Mouse (Mus musculus) left cerebral cortex, postnatal 10 days (tissue): ENCODE measurements around the gene Ccdc171. TPM values are rescaled to one million over a fixed set of nuclear protein-coding genes. Genes with fewer than 3 reads are reported as not detected.
"Not testable (repeated sequence)": the region's sequence is repeated elsewhere in the genome, so short reads cannot be mapped to it uniquely, and the experiment has no call there.

ENCODE experiments used
- DNase-seq, 2 experiments: peaks; one replicate each; pipeline ENCODE4 v3.0.0; 2021 to 2022; ENCODE audit warnings: low spot score in 2 of 2, mixed read lengths in 1 of 2; ENCODE audit errors: extremely low spot score in 1 of 2
- intact Hi-C: fragments of 180-260 bp; cut with DNase I; formaldehyde crosslinking; loops from one replicate; pipeline ENCODE4 v1.15.1; 2025
- total RNA-seq, 2 experiments: library from RNA; stranded (reverse); gene quantifications; 2 replicates each; pipeline ENCODE4 v1.2.3; 2021

Gene Ccdc171
- total RNA-seq, 2 experiments from 2014 or later = 2.4 to 2.5 TPM

DNA sequence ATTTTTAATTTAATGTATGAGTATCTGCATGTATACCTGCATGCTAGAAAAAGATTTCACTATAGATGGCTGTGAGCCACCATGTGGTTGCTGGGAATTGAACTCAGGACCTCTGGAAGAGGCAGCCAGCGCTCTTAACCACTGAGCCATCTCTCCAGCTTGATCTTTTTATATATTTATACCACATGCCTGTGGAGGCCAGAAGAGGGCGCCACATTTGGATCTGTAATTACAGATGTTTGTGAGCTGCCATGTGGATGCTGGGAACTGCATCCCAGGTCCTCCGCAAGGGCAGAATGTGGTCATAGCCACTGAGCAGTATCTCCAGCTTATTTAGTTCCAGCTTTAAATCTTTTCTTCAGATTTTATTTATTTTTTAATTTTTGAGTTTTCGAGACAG is 5.0 kb upstream of the Ccdc171 start:
- intact Hi-C loops = no loop called here
- DNase-seq = no peak

DNA sequence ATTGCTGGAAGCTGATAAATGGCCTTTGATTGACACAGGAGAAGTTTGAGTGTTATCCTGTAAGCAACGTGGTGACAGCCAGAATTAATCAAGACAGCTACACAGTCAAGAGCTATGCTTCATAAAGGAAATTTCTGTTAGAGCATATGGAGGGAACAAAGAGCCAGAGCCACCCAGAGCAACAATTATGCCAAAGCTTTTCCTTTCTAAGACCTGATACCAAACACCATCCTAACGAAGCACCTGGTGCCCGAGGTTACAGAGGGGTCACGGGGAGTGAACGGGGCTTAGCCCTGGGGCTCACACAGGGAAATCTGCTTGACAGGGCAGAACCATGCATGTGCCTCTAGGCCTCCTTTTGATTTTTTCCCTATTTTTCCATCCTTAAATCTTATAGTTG is 3.3 kb upstream of the Ccdc171 start:
- intact Hi-C loops = no loop called here
- DNase-seq = no peak

DNA sequence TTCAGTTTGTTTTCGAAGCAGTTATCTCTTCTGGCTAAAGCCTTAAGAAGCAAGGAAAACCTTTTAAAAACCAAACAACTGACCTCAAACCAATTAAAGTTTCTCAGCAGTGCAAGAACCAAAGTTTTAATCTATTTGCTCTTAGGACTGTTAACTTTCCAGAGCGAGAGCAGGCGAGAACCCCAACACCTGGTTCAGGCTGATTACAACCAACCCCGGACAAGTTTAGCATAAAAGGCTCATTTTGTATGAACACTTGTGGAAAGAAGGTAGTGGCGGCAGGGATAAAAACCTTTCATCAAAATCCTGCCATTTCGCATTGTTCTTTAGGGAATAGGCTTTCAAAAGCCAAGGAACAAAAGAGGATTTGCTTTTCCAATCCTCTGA is 896 bp upstream of the Ccdc171 start:
- no peak for DNase-seq
- intact Hi-C loops = no loop called here

GRCm38 (mm10) chr4:83525690-83526055 is 328 bp downstream of the Ccdc171 start:
- DNase-seq = no peak
- intact Hi-C loops = no loop called here

GRCm38 (mm10) chr4:83526270-83526987 is 1.1 kb downstream of the Ccdc171 start:
- no peak for DNase-seq
- intact Hi-C loops = no loop called here

- intact Hi-C loops = no loop called here
- no peak for DNase-seq
Measured at GRCm38 (mm10) chr4:83526988-83527334, 1.6 kb downstream of the Ccdc171 start.

DNA sequence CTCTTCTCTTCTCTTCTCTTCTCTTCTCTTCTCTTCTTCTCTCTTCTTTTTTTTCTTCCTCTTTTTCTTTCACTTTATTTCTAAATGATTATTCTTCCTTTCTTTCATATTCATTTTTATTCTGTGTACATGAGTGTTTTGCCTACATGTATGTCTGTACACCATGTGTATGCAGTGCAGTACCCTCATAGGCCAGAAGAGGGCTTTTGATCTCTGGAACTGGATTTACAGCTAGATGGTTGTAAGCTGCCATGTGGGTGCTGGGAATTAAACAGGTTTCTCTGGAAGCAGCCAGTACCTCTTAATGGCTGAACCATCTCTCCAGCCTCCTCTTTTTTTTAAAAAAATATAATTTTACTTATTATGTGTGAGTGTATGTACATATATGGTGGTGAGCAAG is 2.6 kb downstream of the Ccdc171 start:
- DNase-seq = peak in 1 of 2 experiments; percentile 34
- intact Hi-C loops = no loop called here

GRCm38 (mm10) chr4:83530060-83530459 is 4.7 kb downstream of the Ccdc171 start:
- intact Hi-C loops, DNase-seq: not testable (repeated sequence)

- no peak for DNase-seq
- intact Hi-C loops = no loop called here
Measured at GRCm38 (mm10) chr4:83533168-83533911, 8.0 kb downstream of the Ccdc171 start.

- intact Hi-C loops = no loop called here
- no peak for DNase-seq
Measured at GRCm38 (mm10) chr4:83534024-83534423, 8.7 kb downstream of the Ccdc171 start.

- intact Hi-C loops = no loop called here
- DNase-seq = peak; percentile 14 to 47
Measured at GRCm38 (mm10) chr4:83549501-83549900, 24.2 kb downstream of the Ccdc171 start.

DNA sequence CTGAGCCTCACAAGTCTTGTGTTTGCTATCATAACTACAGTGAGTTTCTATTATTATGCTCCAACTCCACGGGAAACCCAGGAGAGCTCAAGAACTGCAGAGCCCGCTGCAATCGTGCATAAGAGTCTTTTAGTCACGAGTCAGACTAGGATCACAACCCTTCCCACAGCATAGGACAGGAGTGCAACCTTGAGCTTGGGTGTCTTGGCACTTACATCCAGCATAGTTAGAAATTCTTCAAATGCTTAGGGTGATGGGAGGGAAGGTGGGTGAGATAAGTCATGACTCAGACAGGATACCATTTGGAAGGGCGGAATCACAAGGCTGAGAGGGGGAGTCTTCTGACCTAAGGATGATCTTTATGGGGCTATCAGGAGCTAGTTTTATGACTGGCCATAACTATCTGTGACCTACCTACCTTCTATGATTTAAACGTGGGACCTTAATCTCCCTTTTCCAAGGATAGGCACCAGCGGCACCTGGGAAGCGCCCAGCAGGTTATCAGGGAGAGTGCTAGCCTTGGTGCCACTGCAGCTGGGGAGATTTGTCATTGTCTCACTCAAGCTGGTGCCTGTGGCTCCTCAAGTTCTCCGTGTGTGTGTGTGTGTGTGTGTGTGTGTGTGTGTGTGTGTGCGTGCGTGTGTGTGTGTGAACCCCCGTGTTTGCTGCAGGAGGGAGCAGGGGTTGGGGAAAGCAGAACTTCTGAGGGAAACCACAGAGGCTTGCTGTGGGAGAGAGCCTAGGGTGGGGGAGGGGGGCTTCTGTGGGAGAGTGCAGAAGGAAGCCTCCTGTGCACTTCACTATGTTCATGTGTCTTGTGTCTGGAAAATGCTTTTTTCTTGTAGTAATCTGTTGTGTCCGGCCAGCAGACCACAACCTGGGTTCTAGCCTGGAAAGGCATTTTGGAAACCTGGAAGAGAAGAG is 42.1 kb downstream of the Ccdc171 start:
- DNase-seq = peak in 1 of 2 experiments; percentile 28
- intact Hi-C loops = loop anchor here (5.0 kb wide), 1 partner anchor 80 kb away; the partner anchor contains the start of gene Psip1

DNA sequence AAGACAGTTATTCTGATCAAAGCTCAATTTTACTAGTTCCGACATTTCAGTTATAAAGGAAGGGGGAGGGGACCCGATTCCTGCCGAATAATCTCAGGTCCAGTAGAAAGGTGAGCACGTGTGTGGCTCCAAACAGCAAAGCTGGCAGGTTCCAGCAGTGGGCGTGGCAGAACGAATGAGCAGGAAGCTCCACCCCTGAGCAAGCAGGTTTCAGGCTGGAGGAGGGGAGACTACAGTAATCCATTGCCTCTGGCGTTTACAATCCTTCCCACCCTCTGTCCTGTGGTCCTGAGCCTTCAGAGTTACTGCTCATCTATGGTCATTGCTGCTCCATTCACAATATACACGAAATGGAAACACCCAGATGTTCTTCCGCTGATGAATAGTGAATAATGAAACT is 42.8 kb downstream of the Ccdc171 start:
- intact Hi-C loops = loop anchor here (5.0 kb wide), 1 partner anchor 81 kb away; the partner anchor contains the start of gene Psip1
- peak in 1 of 2 experiments; percentile 37 for DNase-seq

GRCm38 (mm10) chr4:83570569-83570968 is 45.2 kb downstream of the Ccdc171 start:
- no peak for DNase-seq
- intact Hi-C loops = loop anchor here (10.0 kb wide), 1 partner anchor 306 kb away; no protein-coding TSS in a partner anchor

DNA sequence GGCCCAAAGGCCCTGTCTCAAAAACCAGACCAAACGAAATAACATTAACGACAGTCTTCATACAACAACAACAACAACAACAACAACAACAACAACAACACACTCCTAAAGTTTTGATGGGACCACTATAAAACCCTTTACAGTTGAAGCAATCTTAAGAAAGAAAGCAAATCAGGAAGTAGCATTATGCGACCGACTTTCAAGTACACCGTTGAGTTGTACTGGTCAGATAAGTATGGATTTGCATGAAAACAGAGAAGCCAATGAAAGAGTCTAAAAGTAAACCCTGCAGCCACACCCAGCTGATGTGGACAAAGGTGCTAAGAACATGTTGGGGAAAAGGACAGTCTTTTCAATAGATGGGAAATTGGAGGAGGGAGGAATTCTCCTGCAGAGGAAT is 45.7 kb downstream of the Ccdc171 start:
- no peak for DNase-seq
- intact Hi-C loops = loop anchor here (10.0 kb wide), 1 partner anchor 306 kb away; no protein-coding TSS in a partner anchor

DNA sequence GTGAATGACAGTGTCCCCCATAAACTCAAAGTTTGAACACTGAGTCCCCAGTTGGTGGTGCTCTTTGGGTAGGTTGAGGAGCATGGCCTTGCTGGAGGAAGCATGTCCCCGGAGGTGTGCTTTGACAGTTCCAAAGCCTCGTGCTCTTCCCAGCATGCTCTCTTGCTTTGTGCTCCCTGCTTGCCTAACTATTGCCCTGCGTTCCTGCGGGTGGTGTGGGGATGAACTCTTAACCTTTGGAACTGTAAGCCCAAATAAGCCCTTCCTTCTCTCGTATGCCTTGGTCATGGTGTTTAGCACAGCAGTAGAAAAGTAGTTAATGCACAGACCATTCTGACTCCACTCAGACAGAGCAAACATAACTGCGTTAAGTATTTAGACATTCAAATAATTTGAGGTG is 47.2 kb downstream of the Ccdc171 start:
- intact Hi-C loops = loop anchor here (10.0 kb wide), 1 partner anchor 308 kb away; no protein-coding TSS in a partner anchor
- DNase-seq = no peak

GRCm38 (mm10) chr4:83576315-83576714 is 51.0 kb downstream of the Ccdc171 start:
- DNase-seq = no peak
- intact Hi-C loops = loop anchor here (10.0 kb wide), 1 partner anchor 312 kb away; no protein-coding TSS in a partner anchor

GRCm38 (mm10) chr4:83580157-83580556 is 54.8 kb downstream of the Ccdc171 start:
- DNase-seq = no peak
- intact Hi-C loops = no loop called here

DNA sequence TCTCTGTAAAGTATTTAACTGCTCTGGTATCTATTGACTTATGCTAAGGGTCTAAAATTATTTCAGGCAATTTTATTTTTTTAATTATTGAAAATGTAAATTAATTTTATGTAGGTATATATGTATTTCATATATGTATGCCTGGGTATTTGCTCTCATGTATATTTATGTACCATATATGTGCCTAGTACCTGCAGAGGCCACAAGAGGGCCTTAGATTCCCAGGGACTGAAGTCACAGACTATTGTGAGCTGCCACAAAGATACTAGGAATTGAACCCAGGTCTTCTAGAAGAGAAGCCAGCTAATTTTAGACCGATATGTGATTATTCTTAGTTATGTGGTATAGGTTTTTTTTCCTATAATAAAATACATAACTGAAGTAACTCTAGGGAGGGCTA is 62.2 kb downstream of the Ccdc171 start:
- intact Hi-C loops = no loop called here
- no peak for DNase-seq
